Mouse (Mus musculus) CH12.LX (cell line): Measurements from ENCODE around the gene Lgals8.

ENCODE experiments used
- CHD2 ChIP-seq: IDR thresholded peaks from 2 replicates; pipeline ENCODE4 v1.6.1; 2011; ENCODE audit warnings: low read length, improper control_type of control experiment
- CTCF ChIP-seq, 2 experiments: IDR thresholded peaks in 1 of 2; conservative IDR thresholded peaks in 1 of 2; 2 replicates each; pipeline ENCODE4 v1.5.1; 2011 to 2012; ENCODE audit warnings: low read depth in 2 of 2, low read length in 2 of 2, improper control_type of control experiment in 1 of 2, inconsistent platforms in 1 of 2, mild to moderate bottlenecking in 1 of 2, moderate library complexity in 1 of 2
- JUND ChIP-seq: conservative IDR thresholded peaks from 2 replicates; pipeline ENCODE4 v1.6.1; 2011; ENCODE audit warnings: low read depth, low read length, improper control_type of control experiment
- KAT2A ChIP-seq: IDR thresholded peaks from 2 replicates; pipeline ENCODE4 v1.6.1; 2012; ENCODE audit warnings: low read length, improper control_type of control experiment, inconsistent platforms; ENCODE audit not compliant: insufficient replicate concordance
- MAFK ChIP-seq: IDR thresholded peaks from 2 replicates; pipeline ENCODE4 v1.6.1; 2011; ENCODE audit warnings: low read length, improper control_type of control experiment; ENCODE audit not compliant: insufficient replicate concordance
- MAX ChIP-seq: IDR thresholded peaks from 2 replicates; pipeline ENCODE4 v1.6.1; 2011; ENCODE audit warnings: low read length, improper control_type of control experiment
- MEF2A ChIP-seq: IDR thresholded peaks from 2 replicates; pipeline ENCODE4 v1.6.1; 2014; ENCODE audit warnings: low read depth, mild to moderate bottlenecking, inconsistent platforms, low read length, improper control_type of control experiment, borderline replicate concordance
- NELFE ChIP-seq: IDR thresholded peaks from 2 replicates; pipeline ENCODE4 v1.6.1; 2011; ENCODE audit warnings: low read depth, low read length, improper control_type of control experiment
- POLR2A ChIP-seq: IDR thresholded peaks from 2 replicates; pipeline ENCODE4 v1.6.1; 2011; ENCODE audit warnings: low read depth, mild to moderate bottlenecking, improper control_type of control experiment, low read length
- POLR2AphosphoS2 ChIP-seq: IDR thresholded peaks from 2 replicates; pipeline ENCODE4 v1.6.1; 2011; ENCODE audit warnings: low read depth, low read length, improper control_type of control experiment
- SIN3A ChIP-seq: IDR thresholded peaks from 2 replicates; pipeline ENCODE4 v1.6.1; 2012; ENCODE audit warnings: low read length, improper control_type of control experiment, inconsistent platforms
- TCF12 ChIP-seq: IDR thresholded peaks from 2 replicates; pipeline ENCODE4 v1.6.1; 2014; ENCODE audit warnings: low read depth, mild to moderate bottlenecking, inconsistent platforms, low read length, improper control_type of control experiment
- USF2 ChIP-seq: conservative IDR thresholded peaks from 2 replicates; pipeline ENCODE4 v1.6.1; 2011; ENCODE audit warnings: low read depth, low read length, improper control_type of control experiment
- ZC3H11A ChIP-seq: IDR thresholded peaks from 2 replicates; pipeline ENCODE4 v1.6.1; 2012; ENCODE audit warnings: low read depth, mild to moderate bottlenecking, inconsistent platforms, low read length, improper control_type of control experiment

DNA sequence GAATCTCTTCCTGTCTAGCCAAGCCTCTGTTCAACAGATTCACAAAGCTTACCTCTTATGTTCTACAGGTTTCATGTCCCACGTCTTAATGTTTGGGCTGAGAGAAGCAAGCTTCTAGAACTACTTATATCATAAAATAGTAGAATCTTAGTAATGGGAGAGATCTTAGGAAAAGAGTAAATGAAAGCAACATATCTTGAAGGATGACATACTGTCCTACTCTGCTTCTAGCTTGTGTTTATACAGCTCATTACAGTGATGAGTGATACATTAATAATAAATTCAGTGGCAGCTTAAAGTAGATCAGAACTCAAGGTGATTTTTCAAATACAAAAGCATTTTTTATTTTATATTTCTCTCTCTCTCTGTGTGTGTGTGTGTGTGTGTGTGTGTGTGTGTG lies at the start of gene Lgals8:
- TF ChIP-seq CTCF (conservative IDR thresholded peaks at IDR 0.05 in 1 of 2, IDR thresholded peaks at IDR 0.05 in 1 of 2; ENCODE audit: low read depth in 2 of 2, low read length in 2 of 2) (no peak), POLR2AphosphoS2 (no peak), MAFK (no peak), MAX (no peak), CHD2 (no peak), SIN3A (no peak), JUND (no peak), USF2 (no peak), POLR2A (no peak), TCF12 (no peak), ZC3H11A (no peak), KAT2A (no peak), MEF2A (no peak), NELFE (no peak)
